Mouse (Mus musculus) right cerebral cortex, postnatal 10 days (tissue): ENCODE measurements around the gene Fbxw19.
"Not testable (repeated sequence)": the region's sequence is repeated elsewhere in the genome, so short reads cannot be mapped to it uniquely, and the experiment has no call there.

Experiments
- DNase-seq, 2 experiments: peaks; one replicate each; pipeline ENCODE4 v3.0.0; 2021; ENCODE audit warnings: low spot score in 2 of 2

Gene Fbxw19

GRCm38 (mm10) chr9:109495775-109496174 is at the start of gene Fbxw19:
Fbxw19 (minus strand) TSS chr9:109495875.
- not testable (repeated sequence) for DNase-seq

GRCm38 (mm10) chr9:109523385-109524064 is 27.9 kb upstream of the Fbxw19 start:
- no peak for DNase-seq

- DNase-seq = no peak
Observed at GRCm38 (mm10) chr9:109449040-109449439, 46.6 kb downstream of the Fbxw19 start, which contains the start of gene Fbxw16. Fbxw16 (minus strand) TSS chr9:109449140.

GRCm38 (mm10) chr9:109432956-109433355 is 62.7 kb downstream of the Fbxw19 start:
- DNase-seq = no peak
